Mouse (Mus musculus): Measurements from ENCODE around the gene 1700037H04Rik.

The 1700037H04Rik gene

GRCm38 (mm10) chr2:131146193-131147042 lies 13.5 kb downstream of the 1700037H04Rik start:
- no peak for DNase-seq (ENCODE audit: low spot score)

- peak; percentile 37 for DNase-seq (ENCODE audit: low spot score)
Observed at GRCm38 (mm10) chr2:131145536-131145935, 14.3 kb downstream of the 1700037H04Rik start.

- DNase-seq (ENCODE audit: low spot score), result no peak
Observed at GRCm38 (mm10) chr2:131145121-131145520, 14.8 kb downstream of the 1700037H04Rik start.

- DNase-seq (ENCODE audit: low spot score), result peak; percentile 39
Observed at GRCm38 (mm10) chr2:131143007-131143780, 16.7 kb downstream of the 1700037H04Rik start.

- peak; percentile 93 for DNase-seq (ENCODE audit: low spot score)
Observed at GRCm38 (mm10) chr2:131142592-131142991, 17.3 kb downstream of the 1700037H04Rik start.

GRCm38 (mm10) chr2:131141336-131141986 lies 18.4 kb downstream of the 1700037H04Rik start:
- DNase-seq (ENCODE audit: low spot score), result peak; percentile 50

- DNase-seq (ENCODE audit: low spot score), result peak; percentile 39
Observed at GRCm38 (mm10) chr2:131140533-131140905, 19.4 kb downstream of the 1700037H04Rik start.

- DNase-seq (ENCODE audit: low spot score), result peak; percentile 36
Observed at GRCm38 (mm10) chr2:131139886-131140532, 19.9 kb downstream of the 1700037H04Rik start.

GRCm38 (mm10) chr2:131139287-131139686 lies 20.6 kb downstream of the 1700037H04Rik start:
- peak; percentile 33 for DNase-seq (ENCODE audit: low spot score)

GRCm38 (mm10) chr2:131138760-131139159 lies 21.1 kb downstream of the 1700037H04Rik start:
- peak; percentile 42 for DNase-seq (ENCODE audit: low spot score)

GRCm38 (mm10) chr2:131138296-131138695 lies 21.6 kb downstream of the 1700037H04Rik start:
- peak; percentile 37 for DNase-seq (ENCODE audit: low spot score)

- no peak for DNase-seq (ENCODE audit: low spot score)
Observed at GRCm38 (mm10) chr2:131135521-131136139, 24.3 kb downstream of the 1700037H04Rik start.

- no peak for DNase-seq (ENCODE audit: low spot score)
Observed at GRCm38 (mm10) chr2:131134826-131135400, 25.0 kb downstream of the 1700037H04Rik start.

- peak; percentile 35 for DNase-seq (ENCODE audit: low spot score)
Observed at GRCm38 (mm10) chr2:131134381-131134780, 25.5 kb downstream of the 1700037H04Rik start.

GRCm38 (mm10) chr2:131132930-131133547 lies 26.8 kb downstream of the 1700037H04Rik start, which contains the start of gene Gm11037:
TSS of gene Gm11037 (plus strand) at chr2:131133497.
- no peak for DNase-seq (ENCODE audit: low spot score)

- DNase-seq (ENCODE audit: low spot score), result no peak
Observed at GRCm38 (mm10) chr2:131132111-131132888, 27.6 kb downstream of the 1700037H04Rik start.

- no peak for DNase-seq (ENCODE audit: low spot score)
Observed at GRCm38 (mm10) chr2:131130849-131131248, 29.0 kb downstream of the 1700037H04Rik start.

GRCm38 (mm10) chr2:131129836-131130235 lies 30.0 kb downstream of the 1700037H04Rik start:
- DNase-seq (ENCODE audit: low spot score), result no peak

- no peak for DNase-seq (ENCODE audit: low spot score)
Observed at GRCm38 (mm10) chr2:131128636-131129157, 31.2 kb downstream of the 1700037H04Rik start.

Data from testis, postnatal 10 days (tissue).